Mouse (Mus musculus) bone marrow, adult 2 months (tissue): ENCODE measurements around the gene Klhl10. TPM values are rescaled to one million over a fixed set of nuclear protein-coding genes. Genes with fewer than 3 reads are reported as not detected.

Experiments
- H3K27ac ChIP-seq: fragments of 200-500 bp; 2 replicates; pipeline ENCODE4 v1.5.1; 2012; ENCODE audit warnings: low read depth, mild to moderate bottlenecking, control low read depth, inconsistent platforms, low read length; ENCODE audit not compliant: control insufficient read depth, poor library complexity, insufficient read depth
- H3K4me1 ChIP-seq: fragments of 200-500 bp; 2 replicates; pipeline ENCODE4 v1.6.1; 2011; ENCODE audit warnings: low read length; ENCODE audit not compliant: control insufficient read depth, insufficient read depth
- H3K4me3 ChIP-seq: fragments of 200-500 bp; replicated peaks from 2 replicates; pipeline ENCODE3; 2011; ENCODE audit warnings: mild to moderate bottlenecking, low read depth, low read length, control low read depth; ENCODE audit not compliant: control insufficient read depth
- CTCF ChIP-seq: fragments of 200-500 bp; IDR thresholded peaks from 2 replicates; pipeline ENCODE4 v1.5.1; 2011; ENCODE audit warnings: low read length, control low read depth; ENCODE audit not compliant: control insufficient read depth, insufficient read depth
- POLR2A ChIP-seq: fragments of 200-500 bp; IDR thresholded peaks from 2 replicates; pipeline ENCODE4 v1.6.1; 2011; ENCODE audit warnings: low read depth, mild to moderate bottlenecking, control low read depth, low read length, borderline replicate concordance; ENCODE audit not compliant: control insufficient read depth
- WGBS: fragments of 180-500 bp; shearing (Covaris S2); methylation state at CpG from one replicate; pipeline ENCODE4 v1.1.7; 2018; 5-methylcytosine and 5-hydroxymethylcytosine counted together
- polyA plus RNA-seq: library from polyadenylated mRNA; stranded (reverse); fragments of >200 nt; gene quantifications from 2 replicates; pipeline ENCODE4 v1.2.4, GENCODE M21; 2011; ENCODE audit warnings: low replicate concordance; ENCODE audit not compliant: missing spikeins, insufficient read depth, insufficient read length

Klhl10 gene
- polyA plus RNA-seq, 1 experiment = not detected

GRCm38 (mm10) chr11:100397600-100398389, 43.9 kb upstream of the Klhl10 start, which contains the start of gene Jup:
Gene Jup (minus strand): TSS chr11:100397763.
- WGBS = 6% methylated on average over 37 of the region's 37 CpGs
- Histone ChIP-seq H3K4me3 (peak within 1 kb of the TSS; percentile 64), H3K27ac (peak within 1 kb of the TSS; percentile 54), H3K4me1 (peaks cover 2% of the 10 kb centered on the region; the same call in 1 of the 2 replicates)
- TF ChIP-seq POLR2A = peak; percentile 86
- TF ChIP-seq CTCF = no peak

- no peak for TF ChIP-seq CTCF
- TF ChIP-seq POLR2A = no peak
- Histone ChIP-seq H3K4me3 (no peak overlapping the region), H3K4me1 (peaks cover 2% of the 10 kb centered on the region; the same call in 1 of the 2 replicates), H3K27ac (no peak overlapping the region)
- WGBS = 80% methylated on average over 7 of the region's 7 CpGs
Observed at GRCm38 (mm10) chr11:100398517-100398916, 43.2 kb upstream of the Klhl10 start.

- H3K27ac ChIP-seq = no peak overlapping the region
- peaks cover 2% of the 10 kb centered on the region; the same call in 1 of the 2 replicates for H3K4me1 ChIP-seq
- WGBS = 18% methylated on average over 9 of the region's 9 CpGs
- TF ChIP-seq POLR2A (no peak), CTCF (no peak)
- no peak overlapping the region for H3K4me3 ChIP-seq
Observed at GRCm38 (mm10) chr11:100399320-100399719, 42.4 kb upstream of the Klhl10 start.

- no peak overlapping the region for H3K27ac ChIP-seq
- no peak for TF ChIP-seq CTCF
- H3K4me3 ChIP-seq = no peak overlapping the region
- WGBS = 71% methylated on average over 12 of the region's 12 CpGs
- H3K4me1 ChIP-seq = peaks cover 1% of the 10 kb centered on the region; the same call in 1 of the 2 replicates
Observed at GRCm38 (mm10) chr11:100399727-100400538, 41.8 kb upstream of the Klhl10 start.

- Histone ChIP-seq H3K4me3 (no peak overlapping the region), H3K4me1 (no peaks in the 10 kb centered on the region; the same call in 1 of the 2 replicates), H3K27ac (no peak overlapping the region)
- 39% methylated on average over 6 of the region's 6 CpGs for WGBS
- TF ChIP-seq POLR2A (no peak), CTCF (no peak)
Observed at GRCm38 (mm10) chr11:100400842-100401241, 40.9 kb upstream of the Klhl10 start.

GRCm38 (mm10) chr11:100402240-100402639, 39.5 kb upstream of the Klhl10 start:
- H3K27ac ChIP-seq = no peak overlapping the region
- no peaks in the 10 kb centered on the region; the same call in 1 of the 2 replicates for H3K4me1 ChIP-seq
- H3K4me3 ChIP-seq = no peak overlapping the region
- 63% methylated on average over 6 of the region's 6 CpGs for whole genome bisulfite sequencing
- TF ChIP-seq CTCF (no peak), POLR2A (no peak)

- Histone ChIP-seq H3K4me3 (no peak overlapping the region), H3K4me1 (no peaks in the 10 kb centered on the region; the same call in 1 of the 2 replicates), H3K27ac (no peak overlapping the region)
- no peak for TF ChIP-seq POLR2A
- TF ChIP-seq CTCF = no peak
- WGBS = 67% methylated on average over 2 of the region's 2 CpGs
Observed at GRCm38 (mm10) chr11:100402682-100403081, 39.0 kb upstream of the Klhl10 start.

GRCm38 (mm10) chr11:100403445-100404134, 38.1 kb upstream of the Klhl10 start:
- TF ChIP-seq CTCF = no peak
- no peak for TF ChIP-seq POLR2A
- Histone ChIP-seq H3K4me3 (no peak overlapping the region), H3K27ac (no peak overlapping the region), H3K4me1 (no peaks in the 10 kb centered on the region)
- 76% methylated on average over 10 of the region's 10 CpGs for WGBS
